10 mouse cellular contexts compared by ENCODE assay signal in the genomic region with DNA sequence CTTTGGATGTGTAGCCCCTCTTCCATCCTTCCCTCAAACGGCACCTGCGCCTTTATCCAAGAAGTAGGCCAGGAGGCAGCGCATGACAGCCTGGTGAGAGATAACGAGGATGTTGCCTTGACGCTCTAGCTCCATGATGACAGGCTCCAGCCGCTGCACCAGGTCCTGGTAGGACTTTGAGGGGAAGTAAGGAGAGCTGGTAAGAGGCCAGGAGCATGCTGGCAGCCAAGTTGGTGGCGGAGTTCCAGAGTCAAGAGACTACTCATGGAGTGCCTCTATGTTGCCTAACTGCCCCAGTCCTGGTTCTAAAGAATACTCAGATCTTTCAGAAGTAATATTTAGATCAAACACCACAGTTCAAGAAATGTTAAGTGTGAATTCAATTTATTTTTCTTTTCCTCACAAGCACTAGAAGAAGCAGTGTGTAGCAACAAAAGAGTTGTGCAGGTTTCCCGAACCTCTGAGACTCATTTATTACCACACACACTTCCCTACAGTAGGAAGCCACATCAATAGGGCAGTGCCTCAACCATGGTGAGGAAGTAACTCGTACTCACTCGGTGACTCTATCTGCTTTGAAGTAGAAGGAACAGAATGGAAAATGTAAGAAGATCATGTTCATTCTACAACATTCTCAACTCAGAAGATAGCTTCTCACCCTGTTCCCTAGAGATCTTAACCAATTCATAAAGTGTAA. TPM values are rescaled to one million over a fixed set of nuclear protein-coding genes. Genes with fewer than 3 reads are reported as not detected.
A peak's percentile ranks its signal among the peaks of the same experiment; 100 is the strongest.
DNase-seq lines count a peak whose midpoint lies in the region; ATAC-seq lines count a peak whose summit lies in the region.
"Had no signal": no experiment of that assay in that cellular context is flagged by ENCODE, and none has a peak within 500 bp of the region (broad histone marks: within the 10 kb centered on the region; RNA-seq: fewer than 3 reads in every experiment).

No protein-coding gene starts in this region.

- no peaks in the 10 kb centered on the region for H3K9me3 ChIP-seq in heart, embryonic 10.5 days
- H3K9me3 ChIP-seq in hindbrain, embryonic 11.5 days (ENCODE audit: control insufficient read depth, low read length), result no peaks in the 10 kb centered on the region
- H3K9me3 ChIP-seq: embryonic facial prominence, embryonic 12.5 days had no signal

- no peak for ATAC-seq in CD4-positive, CD25-positive, alpha-beta regulatory T cell, adult 4 months
- no peak for ATAC-seq in inflammation-experienced regulatory T-cells, adult 6 months
- ATAC-seq in hindbrain, embryonic 11.5 days (ENCODE audit: low FRiP score), result no peak
- no peak for ATAC-seq in erythroblast, adult 5-6 weeks (replicated peaks; ENCODE audit: low FRiP score, poor library complexity, severe bottlenecking)

- WGBS in heart, embryonic 10.5 days, result 84% methylated on average over 10 of the region's 10 CpGs
- 89% methylated on average over 10 of the region's 10 CpGs for WGBS in hindbrain, embryonic 11.5 days

- H3K27ac ChIP-seq in heart, embryonic 10.5 days, result no peak overlapping the region
- no peak overlapping the region for H3K27ac ChIP-seq in hindbrain, embryonic 11.5 days (ENCODE audit: low read depth, low read length)
- H3K27ac ChIP-seq: embryonic facial prominence, embryonic 12.5 days had no signal

- H3K9ac ChIP-seq in hindbrain, embryonic 11.5 days (ENCODE audit: low read depth, low read length), result no peak overlapping the region
- H3K9ac ChIP-seq: embryonic facial prominence, embryonic 12.5 days had no signal

- H3K4me2 ChIP-seq in hindbrain, embryonic 11.5 days (replicated peaks; ENCODE audit: low read depth, low read length), result no peak overlapping the region
- H3K4me2 ChIP-seq: embryonic facial prominence, embryonic 12.5 days had no signal

- DNase-seq in CD4-positive, CD25-positive, alpha-beta regulatory T cell, adult 2 months (ENCODE audit: low read depth, low spot score), result peak; percentile 4
- DNase-seq in adrenal gland, postnatal 36 days, result peak; percentile 34 to 35
- DNase-seq in heart, embryonic 10.5 days (ENCODE audit: low spot score), result peak; percentile 62
- DNase-seq in lung, postnatal 25 days (ENCODE audit: low spot score), result peak; percentile 85
- DNase-seq in hindbrain, embryonic 11.5 days (ENCODE audit: low spot score), result no peak

- no peaks in the 10 kb centered on the region for H3K4me1 ChIP-seq in heart, embryonic 10.5 days
- no peaks in the 10 kb centered on the region for H3K4me1 ChIP-seq in hindbrain, embryonic 11.5 days (replicated peaks; ENCODE audit: control insufficient read depth, insufficient read depth, low read length)
- H3K4me1 ChIP-seq: embryonic facial prominence, embryonic 12.5 days had no signal

- no peaks in the 10 kb centered on the region for H3K27me3 ChIP-seq in heart, embryonic 10.5 days (ENCODE audit: insufficient read depth, poor library complexity, severe bottlenecking)
- H3K27me3 ChIP-seq in hindbrain, embryonic 11.5 days (ENCODE audit: control insufficient read depth, insufficient read depth, low read length), result no peaks in the 10 kb centered on the region
- H3K27me3 ChIP-seq: embryonic facial prominence, embryonic 12.5 days had no signal

- H3K36me3 ChIP-seq in heart, embryonic 10.5 days, result peaks cover 48% of the 10 kb centered on the region
- 0 out of 2 replicates have a peak, but pooled peaks cover 12% of the 10 kb centered on the region for H3K36me3 ChIP-seq in hindbrain, embryonic 11.5 days (ENCODE audit: control insufficient read depth, insufficient read depth, low read length)

- no peak overlapping the region for H3K4me3 ChIP-seq in heart, embryonic 10.5 days
- no peak overlapping the region for H3K4me3 ChIP-seq in hindbrain, embryonic 11.5 days (ENCODE audit: low read depth, low read length)
- H3K4me3 ChIP-seq: embryonic facial prominence, embryonic 12.5 days had no signal

RNA-seq across cellular contexts. Expression of a gene that starts 15.5 kb away (rescaled TPM):
- not detected for polyA plus RNA-seq in CD4-positive, CD25-positive, alpha-beta regulatory T cell, adult 4 months (2017; shearing (Covaris generic))
- total RNA-seq in adrenal gland, postnatal 36 days (2021), result not detected
- not detected in 2 replicates for polyA plus RNA-seq in heart, embryonic 10.5 days (2016; fragmentation: Nextera tagmentation; extraction: Ambion mirVana)
- not detected for polyA plus RNA-seq in inflammation-experienced regulatory T-cells, adult 6 months (2017; shearing (Covaris generic))
- polyA plus RNA-seq in hindbrain, embryonic 11.5 days (2014; fragmentation: Nextera tagmentation; extraction: Ambion mirVana), result not detected in 2 replicates
- not detected in 2 replicates for total RNA-seq in erythroblast, adult 5-6 weeks (2015; ENCODE audit: low replicate concordance)
- not detected in 2 replicates for total RNA-seq in erythroblast, adult 5-6 weeks (2017; ENCODE audit: low replicate concordance)
- polyA plus RNA-seq: embryonic facial prominence, embryonic 12.5 days; heart, embryonic 14.5 days had no signal

RNA-seq across cellular contexts. Expression of a gene that starts 17.0 kb away (rescaled TPM):
- polyA plus RNA-seq in CD4-positive, CD25-positive, alpha-beta regulatory T cell, adult 4 months (2017; shearing (Covaris generic)), result 10 to 100 TPM; 20.7 to 21.8 TPM
- 10 to 100 TPM in 1 of 2 experiments, 1 to 10 TPM in 1; 7.7 to 18.8 TPM for total RNA-seq in adrenal gland, postnatal 36 days (2021)
- polyA plus RNA-seq in heart, embryonic 10.5 days (2016; fragmentation: Nextera tagmentation; extraction: Ambion mirVana), result 8.6 and 10.1 TPM in 2 replicates
- polyA plus RNA-seq in inflammation-experienced regulatory T-cells, adult 6 months (2017; shearing (Covaris generic)), result 10 to 100 TPM; 15.7 to 23.2 (median 19.5) TPM
- 14.8 and 17.7 TPM in 2 replicates for polyA plus RNA-seq in hindbrain, embryonic 11.5 days (2014; fragmentation: Nextera tagmentation; extraction: Ambion mirVana)
- 75.7 and 84.2 TPM in 2 replicates for total RNA-seq in erythroblast, adult 5-6 weeks (2015; ENCODE audit: low replicate concordance)
- 86.2 and 95.5 TPM in 2 replicates for total RNA-seq in erythroblast, adult 5-6 weeks (2017; ENCODE audit: low replicate concordance)

RNA-seq across cellular contexts. Expression of a gene that starts 29.0 kb away (rescaled TPM):
- 1 to 10 TPM; 2.2 to 5.2 TPM for polyA plus RNA-seq in CD4-positive, CD25-positive, alpha-beta regulatory T cell, adult 4 months (2017; shearing (Covaris generic))
- 10 to 100 TPM; 27.2 to 48.8 TPM for total RNA-seq in adrenal gland, postnatal 36 days (2021)
- polyA plus RNA-seq in heart, embryonic 10.5 days (2016; fragmentation: Nextera tagmentation; extraction: Ambion mirVana), result 5.0 and 7.4 TPM in 2 replicates
- polyA plus RNA-seq in inflammation-experienced regulatory T-cells, adult 6 months (2017; shearing (Covaris generic)), result 1 to 10 TPM in 2 of 3 experiments, under 1 TPM in 1; 0.68 to 4.3 (median 2.6) TPM
- 9.2 and 10.1 TPM in 2 replicates for polyA plus RNA-seq in hindbrain, embryonic 11.5 days (2014; fragmentation: Nextera tagmentation; extraction: Ambion mirVana)
- total RNA-seq in erythroblast, adult 5-6 weeks (2015; ENCODE audit: low replicate concordance), result 20.9 and 21.1 TPM in 2 replicates
- total RNA-seq in erythroblast, adult 5-6 weeks (2017; ENCODE audit: low replicate concordance), result 51.3 and 55.4 TPM in 2 replicates

RNA-seq across cellular contexts. Expression of a gene that starts 31.7 kb away (rescaled TPM):
- under 1 TPM in 1 of 2 experiments, not detected in 1; 0.15 TPM for polyA plus RNA-seq in CD4-positive, CD25-positive, alpha-beta regulatory T cell, adult 4 months (2017; shearing (Covaris generic))
- total RNA-seq in adrenal gland, postnatal 36 days (2021), result 10 to 100 TPM in 1 of 2 experiments, 1 to 10 TPM in 1; 2.7 to 13.1 TPM
- 0.67 and 1.1 TPM in 2 replicates for polyA plus RNA-seq in heart, embryonic 10.5 days (2016; fragmentation: Nextera tagmentation; extraction: Ambion mirVana)
- polyA plus RNA-seq in inflammation-experienced regulatory T-cells, adult 6 months (2017; shearing (Covaris generic)), result under 1 TPM in 1 of 3 experiments, not detected in 2; 0.36 TPM
- polyA plus RNA-seq in hindbrain, embryonic 11.5 days (2014; fragmentation: Nextera tagmentation; extraction: Ambion mirVana), result 0.46 and 0.79 TPM in 2 replicates
- 2.7 and 5.4 TPM in 2 replicates for total RNA-seq in erythroblast, adult 5-6 weeks (2015; ENCODE audit: low replicate concordance)
- 1.4 and 2.5 TPM in 2 replicates for total RNA-seq in erythroblast, adult 5-6 weeks (2017; ENCODE audit: low replicate concordance)

RNA-seq across cellular contexts. Expression of a gene that starts 38.7 kb away (rescaled TPM):
- polyA plus RNA-seq in CD4-positive, CD25-positive, alpha-beta regulatory T cell, adult 4 months (2017; shearing (Covaris generic)), result not detected
- under 1 TPM in 1 of 2 experiments, not detected in 1; 0.46 TPM for total RNA-seq in adrenal gland, postnatal 36 days (2021)
- polyA plus RNA-seq in heart, embryonic 10.5 days (2016; fragmentation: Nextera tagmentation; extraction: Ambion mirVana), result not detected in 2 replicates
- polyA plus RNA-seq in inflammation-experienced regulatory T-cells, adult 6 months (2017; shearing (Covaris generic)), result under 1 TPM in 1 of 3 experiments, not detected in 2; 0.09 TPM
- not detected in 2 replicates for polyA plus RNA-seq in hindbrain, embryonic 11.5 days (2014; fragmentation: Nextera tagmentation; extraction: Ambion mirVana)
- total RNA-seq in erythroblast, adult 5-6 weeks (2015; ENCODE audit: low replicate concordance), result 1.7 TPM in 1 of 2 replicates, not detected in the other
- 0.56 TPM in 1 of 2 replicates, not detected in the other for total RNA-seq in erythroblast, adult 5-6 weeks (2017; ENCODE audit: low replicate concordance)
- polyA plus RNA-seq: embryonic facial prominence, embryonic 12.5 days; heart, embryonic 14.5 days had no signal
